Mouse (Mus musculus) urinary bladder, adult 18-20 months (tissue): ENCODE data around the gene Clybl.

Experiments used
- DNase-seq, 2 experiments: peaks; one replicate each; pipeline ENCODE4 v3.0.0; 2022; ENCODE audit warnings: low spot score in 2 of 2, mixed read lengths in 2 of 2

The Clybl gene

DNA sequence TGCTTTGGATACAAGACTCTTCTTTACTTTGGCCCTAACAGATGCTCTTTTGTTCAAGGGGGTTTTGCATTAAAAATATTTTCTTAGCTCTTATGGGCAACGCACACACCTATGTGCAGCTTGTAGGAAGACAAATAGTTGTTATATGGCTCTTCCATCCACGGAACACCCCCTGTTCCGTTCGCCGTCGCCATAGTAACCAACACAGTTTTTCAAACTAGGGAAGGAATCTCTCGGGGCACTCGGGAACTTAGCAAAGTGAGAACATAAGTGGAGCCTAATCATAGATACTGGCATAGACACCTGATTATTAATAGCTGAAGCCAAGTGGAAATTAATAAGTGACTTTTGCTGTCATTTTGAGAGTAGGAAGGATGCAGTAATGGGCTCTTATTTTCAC lies 123.6 kb downstream of the Clybl start:
- DNase-seq: no peak

DNA sequence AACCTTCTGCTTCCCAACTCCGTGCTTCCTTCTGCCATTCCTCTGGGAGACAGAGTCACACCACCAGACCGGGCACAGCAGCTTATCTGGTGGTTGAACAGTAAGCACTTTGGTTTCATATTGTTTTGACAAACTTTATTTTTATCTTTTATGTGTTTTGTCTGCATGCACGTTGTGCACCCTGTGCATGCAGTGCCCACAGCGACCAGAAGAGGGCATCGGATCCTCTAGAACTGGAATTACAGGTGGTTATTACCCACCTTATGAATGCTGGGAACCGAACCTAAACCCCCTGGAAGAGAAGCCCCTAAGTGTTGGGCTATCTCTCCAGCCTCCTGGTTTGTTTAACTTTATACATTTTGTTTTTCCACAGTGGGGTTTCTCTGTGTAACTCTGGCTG lies 130.9 kb downstream of the Clybl start:
- no peak for DNase-seq

DNA sequence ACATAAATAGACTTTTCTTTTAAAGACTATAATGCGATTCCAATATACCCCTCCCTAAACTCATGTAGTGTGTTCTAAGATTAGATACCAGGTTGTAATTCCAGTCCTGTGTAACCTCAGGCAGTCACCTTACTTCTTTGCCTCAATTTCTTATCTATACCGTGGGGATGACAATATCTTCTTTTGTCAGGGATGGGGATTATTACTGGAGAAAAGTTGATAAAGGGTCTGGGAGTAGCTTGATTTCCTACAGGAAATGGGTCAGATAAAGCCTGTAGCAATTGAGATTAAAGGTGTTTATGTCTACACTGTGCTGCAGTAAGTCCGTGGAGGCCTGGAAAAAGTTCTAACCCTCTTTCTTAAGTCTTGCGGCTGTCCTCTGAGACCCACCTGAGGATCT lies 131.8 kb downstream of the Clybl start:
- no peak for DNase-seq

DNA sequence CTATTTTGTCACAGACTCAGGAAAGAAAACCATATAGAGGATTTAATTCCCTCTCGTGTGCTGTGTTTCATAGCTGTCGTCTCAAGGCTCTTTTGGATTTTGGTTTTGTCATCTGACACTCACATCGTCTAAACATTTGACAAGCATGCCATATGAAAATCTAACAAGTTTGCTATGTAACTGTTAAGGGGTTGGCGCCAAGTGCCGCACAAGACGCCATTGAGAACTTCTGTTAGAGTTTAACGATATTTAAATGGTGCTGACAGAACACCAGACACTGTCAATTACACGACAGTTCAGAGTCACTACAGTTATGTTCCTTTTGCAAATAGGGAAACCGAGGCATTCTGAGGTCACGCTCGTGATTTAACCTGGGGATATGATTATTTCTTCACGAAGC lies 134.2 kb downstream of the Clybl start:
- no peak for DNase-seq

DNA sequence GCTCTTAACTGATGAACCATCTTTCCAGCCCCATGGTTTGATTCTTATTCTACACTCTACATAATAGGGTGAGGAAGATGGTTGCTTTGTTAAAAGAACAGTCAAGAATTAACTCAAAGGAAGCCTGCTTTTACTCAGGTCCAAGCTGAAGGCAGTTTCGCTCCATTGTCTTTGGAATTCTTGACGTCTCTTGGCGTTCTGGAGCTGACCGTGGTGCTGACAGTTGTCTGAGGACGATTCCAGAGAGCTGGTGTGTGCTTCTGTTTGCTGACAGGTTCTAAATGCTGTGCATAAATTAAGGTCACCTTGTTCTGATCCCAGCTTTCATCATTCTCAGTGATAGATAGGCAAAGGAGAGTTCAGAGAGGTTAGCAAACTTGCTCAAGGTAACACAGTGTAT lies 140.6 kb downstream of the Clybl start:
- DNase-seq: no peak

DNA sequence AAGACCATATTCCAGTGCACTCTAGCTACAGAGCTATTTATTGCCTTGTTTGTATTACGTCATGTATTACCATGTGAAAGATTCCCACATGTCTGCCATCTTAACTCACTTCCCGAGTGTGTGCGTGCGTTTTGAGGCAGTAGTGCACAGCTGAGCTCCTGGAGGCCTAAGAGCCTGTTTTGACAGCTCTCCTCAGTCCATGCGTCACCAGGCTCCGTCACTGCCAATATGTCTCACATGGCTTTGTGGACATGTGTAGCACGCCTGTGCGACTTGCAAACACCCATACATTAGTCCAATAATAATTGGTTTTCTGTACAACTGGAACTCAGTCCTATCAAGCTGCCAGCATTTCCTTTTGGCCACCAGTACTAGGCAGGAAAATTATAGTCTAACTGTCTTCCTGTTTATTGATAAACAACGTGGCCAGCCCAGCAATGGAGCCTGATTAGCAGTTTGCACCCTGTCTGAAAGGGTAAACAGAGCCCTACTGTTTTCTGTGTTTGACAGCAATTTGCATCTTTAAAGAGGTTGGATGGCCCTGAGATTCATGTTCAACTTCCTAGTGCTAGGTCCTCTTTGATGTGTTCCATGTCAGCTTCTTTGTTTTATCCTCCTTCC lies 142.4 kb downstream of the Clybl start:
- no peak for DNase-seq

DNA sequence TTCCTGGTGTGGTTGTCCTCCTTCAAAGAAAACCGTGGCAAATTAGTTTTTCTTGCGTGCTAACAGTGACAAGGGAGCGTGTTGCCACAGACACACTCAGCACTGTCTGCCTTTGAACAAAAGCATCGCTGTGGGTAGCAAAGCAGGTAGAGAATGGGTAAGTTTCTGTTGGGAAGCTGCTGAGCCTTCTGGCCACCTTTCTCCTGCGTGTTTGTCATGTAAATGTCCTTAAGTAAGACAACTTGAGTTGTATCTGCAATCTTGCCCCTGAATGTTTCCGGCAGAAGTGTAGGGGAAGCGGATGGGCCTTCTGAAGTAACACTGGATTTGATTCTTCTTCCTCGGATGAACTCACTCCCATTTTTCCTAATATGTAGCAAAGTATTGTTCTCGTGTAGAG lies 148.6 kb downstream of the Clybl start:
- no peak for DNase-seq

DNA sequence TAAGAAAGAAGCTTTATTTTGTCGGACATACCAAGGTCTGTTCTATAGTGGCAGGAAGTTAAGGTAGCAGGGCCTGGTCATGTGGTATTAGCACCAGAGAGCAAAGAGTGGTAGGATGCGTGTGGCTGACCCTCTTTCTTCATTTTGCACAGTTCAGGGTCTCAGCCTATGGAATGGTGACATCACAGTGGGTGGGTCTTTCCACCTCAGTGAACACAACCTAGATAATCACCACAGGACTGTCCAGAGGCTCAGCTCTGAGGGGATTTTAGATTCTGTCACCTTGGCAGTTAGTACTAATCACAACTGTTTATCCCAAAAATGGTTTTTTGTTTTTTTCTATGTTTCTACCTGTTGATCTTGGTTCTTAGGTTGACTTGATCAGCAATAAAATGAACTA lies 149.2 kb downstream of the Clybl start:
- no peak for DNase-seq

DNA sequence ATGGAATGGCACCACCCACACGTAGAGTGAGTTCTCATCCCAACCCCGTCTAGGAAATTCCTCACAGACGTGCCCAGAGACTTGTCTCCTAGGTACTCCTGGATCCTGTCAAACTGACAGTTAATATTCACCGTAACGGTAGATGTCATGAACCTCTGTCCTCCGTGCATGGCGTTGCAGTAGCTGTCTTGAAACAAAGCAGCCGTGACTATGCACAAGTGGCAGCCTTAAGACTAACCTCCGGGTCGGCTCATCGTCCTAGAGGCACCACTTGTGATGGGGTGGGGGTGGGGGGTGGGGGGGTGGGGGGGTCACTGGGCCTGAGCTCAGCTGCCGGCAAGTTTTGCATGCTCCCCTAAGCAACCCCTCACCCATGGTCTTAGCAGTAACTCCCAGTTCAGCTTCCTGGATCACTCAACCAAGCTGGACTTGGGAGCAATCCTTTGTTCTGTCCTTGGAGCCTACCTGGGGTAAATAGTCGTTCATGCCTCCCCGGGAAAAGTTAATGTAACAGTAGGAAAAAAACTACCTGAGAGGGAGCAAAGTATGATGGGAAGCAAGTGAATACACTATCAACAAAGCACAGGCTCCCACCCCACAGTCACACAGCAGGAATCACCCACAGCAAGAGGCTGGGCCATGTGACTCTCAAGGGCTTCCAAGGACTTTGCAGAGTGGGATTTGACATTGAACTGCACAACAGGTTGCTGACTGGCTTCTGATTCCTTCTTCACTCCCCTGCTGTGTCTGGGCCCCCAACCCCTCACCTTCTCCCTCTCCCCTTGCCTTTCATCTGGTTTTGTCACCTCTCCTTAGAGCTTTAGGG lies 150.3 kb downstream of the Clybl start:
- no peak for DNase-seq

DNA sequence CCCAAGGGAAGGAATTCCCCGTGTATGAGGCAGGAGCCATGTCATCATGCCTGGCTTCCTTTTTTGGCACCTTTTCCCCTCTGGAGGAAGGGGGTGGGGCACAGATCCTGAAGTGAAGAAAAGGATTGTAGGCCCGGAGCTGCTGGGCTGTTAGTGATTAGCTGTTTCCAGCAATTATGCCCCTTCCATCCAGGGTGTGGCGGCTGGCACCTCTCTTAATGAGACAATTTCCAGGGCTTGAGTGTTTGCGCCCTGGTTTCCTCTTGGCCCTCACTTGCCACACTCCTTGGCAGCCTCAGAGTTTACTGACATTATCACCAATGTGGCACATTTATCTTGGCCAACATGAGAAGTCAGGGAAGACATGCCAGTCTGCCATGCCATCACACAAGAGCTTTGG lies 155.5 kb downstream of the Clybl start:
- DNase-seq: no peak

DNA sequence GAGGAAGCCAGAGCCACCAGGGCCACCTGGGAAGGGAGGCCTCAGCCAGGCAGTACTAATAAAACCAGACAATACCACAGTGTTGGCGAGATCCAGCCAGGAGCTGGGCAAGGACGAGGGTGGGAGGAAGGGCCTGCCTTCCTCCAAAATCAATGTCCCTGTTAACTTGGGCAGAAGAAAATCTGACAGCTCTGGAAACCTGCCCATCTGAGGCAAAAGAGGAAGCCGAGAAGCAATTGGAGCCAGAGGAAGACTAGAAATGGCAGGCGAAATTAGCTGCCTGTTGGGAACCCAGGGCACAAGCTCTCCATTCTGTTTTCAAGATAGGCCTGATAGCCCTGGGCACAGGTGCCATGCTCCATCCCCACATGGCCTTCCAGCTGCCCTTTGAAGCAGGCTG lies 157.3 kb downstream of the Clybl start:
- DNase-seq: no peak

DNA sequence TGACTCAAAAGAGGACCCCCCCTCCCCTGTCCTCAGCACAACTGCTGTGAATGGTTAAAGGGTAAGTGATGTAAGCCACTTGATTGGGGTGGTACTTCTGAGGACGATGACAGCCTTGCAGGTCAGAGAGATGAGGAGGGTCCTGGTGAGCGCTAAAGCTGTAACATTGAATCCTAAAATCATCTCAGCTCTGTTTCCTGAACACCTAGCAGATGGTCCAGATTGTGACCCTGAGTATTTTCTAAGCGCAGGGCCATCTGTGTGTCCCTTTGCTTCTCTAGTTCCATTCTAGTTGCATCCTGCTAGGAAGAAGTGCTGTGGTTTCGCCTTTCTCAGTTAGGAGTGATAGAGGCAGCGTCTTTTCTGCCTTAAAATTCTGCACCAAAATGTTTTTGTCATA lies 158.6 kb downstream of the Clybl start:
- DNase-seq: no peak

DNA sequence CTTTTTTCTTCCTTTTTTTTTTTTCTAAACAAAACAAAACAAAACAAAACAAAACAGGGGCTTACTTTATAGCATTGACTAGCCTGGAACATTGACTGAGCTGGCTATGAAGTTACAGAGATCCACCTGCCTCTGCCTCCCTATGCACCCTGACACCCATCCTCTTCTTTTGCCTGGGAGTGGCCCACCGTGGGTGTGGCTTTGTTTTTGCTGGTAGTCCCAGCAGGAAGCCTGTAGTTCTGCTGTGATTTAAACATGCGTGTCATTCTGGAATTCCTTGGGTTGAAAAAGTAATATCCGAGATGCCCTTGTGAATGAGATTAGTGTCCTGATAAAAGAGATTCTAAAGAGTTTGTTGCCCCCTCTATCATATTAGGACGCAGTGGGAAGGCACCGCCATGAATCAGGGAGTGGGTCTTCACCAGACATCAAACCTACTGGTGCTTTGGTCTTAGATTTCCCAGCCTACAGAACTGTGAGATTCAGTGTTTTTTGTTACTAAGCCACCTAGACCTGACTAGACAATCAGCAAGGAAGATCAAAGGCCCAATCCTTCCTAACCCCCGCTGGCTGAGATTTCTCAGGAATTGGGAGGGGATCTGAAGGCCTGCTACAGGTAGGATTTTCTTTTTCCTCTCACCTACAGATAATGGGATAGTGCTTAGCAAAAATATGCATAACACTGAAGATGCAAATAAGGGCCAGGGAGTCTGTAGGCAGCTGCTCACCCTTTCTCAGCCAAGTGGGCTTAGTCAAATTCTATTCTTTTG lies 160.3 kb downstream of the Clybl start:
- DNase-seq: no peak

DNA sequence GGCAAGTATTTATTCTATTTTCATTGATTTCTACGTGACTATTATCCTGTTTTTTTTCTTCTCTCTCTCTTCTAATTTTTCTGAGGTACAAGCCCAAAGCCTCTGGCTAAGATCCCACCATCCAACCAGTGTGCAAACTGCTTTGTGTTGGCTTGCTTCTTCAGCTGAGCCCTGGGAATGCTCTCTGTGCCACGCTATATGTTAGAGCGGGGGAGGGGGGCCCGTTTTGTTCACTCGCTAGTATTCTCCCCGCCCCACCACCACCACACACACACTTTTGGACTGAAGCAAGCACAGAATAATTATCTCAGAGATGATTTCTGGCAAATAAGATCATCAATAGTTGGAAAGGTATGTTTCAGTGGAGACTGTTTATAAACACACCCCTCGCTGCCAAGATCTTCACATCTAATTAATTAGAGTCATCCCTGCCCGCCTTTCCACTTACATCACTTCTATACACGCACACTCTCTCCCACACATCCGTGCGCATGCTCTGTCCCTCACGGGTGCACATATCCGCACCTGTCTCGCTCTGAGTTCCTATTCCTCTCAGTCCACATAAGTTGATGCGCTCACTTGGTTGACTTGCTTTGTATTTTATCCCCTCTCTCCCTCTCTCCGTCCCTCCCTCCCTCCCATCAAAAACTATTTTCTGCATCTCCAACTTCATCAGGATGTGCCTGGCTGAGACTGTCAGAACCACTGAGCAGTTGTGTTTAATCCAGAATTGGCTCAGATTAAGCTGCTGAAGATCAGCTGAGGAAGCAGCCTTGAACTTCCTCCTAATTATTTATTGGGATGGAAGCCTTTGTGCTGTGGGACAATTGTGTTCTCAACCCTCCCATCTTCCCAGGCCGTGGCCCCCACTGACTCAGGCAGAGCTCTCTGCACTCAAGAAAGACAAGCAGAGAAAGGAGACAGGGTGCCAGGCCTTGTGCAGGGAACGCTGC lies 163.0 kb downstream of the Clybl start:
- no peak for DNase-seq

DNA sequence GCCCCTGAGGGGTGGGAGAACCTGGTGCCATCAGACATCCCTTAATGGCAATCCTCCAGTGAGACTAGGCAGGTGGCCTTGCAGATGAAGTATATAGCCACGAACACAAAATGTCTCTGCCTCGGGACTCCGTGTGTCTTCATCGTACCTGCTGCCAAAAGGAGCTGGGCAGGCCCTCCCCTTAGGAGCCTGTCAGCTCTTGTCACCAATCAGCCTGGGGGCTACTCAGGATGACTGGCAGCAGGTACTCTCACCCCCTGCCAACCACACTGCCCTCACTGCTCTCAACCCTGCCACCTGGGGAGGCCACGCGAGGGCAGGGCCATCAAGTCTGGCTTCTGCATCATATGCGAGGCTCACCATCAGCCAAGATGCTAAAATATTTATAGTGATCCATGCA lies 166.6 kb downstream of the Clybl start:
- no peak for DNase-seq

DNA sequence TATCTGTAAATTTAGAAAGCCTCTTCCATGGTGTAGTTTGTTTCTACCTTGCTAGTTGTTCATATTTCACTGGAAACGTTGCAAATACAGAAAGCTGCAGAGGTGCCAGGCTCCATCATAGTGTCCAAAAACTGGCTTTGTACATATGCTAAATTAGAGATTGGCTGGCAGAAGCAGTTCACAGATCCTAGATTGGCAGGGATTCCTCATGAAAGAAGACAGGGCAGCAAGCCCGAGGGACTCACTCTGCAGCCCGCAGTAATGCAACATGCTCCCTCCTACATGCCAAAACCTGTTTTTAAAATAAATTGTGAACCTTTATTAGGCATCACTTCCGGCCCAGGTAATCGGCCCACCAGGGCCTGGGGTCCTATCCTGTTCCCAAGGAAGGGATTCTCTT lies 167.8 kb downstream of the Clybl start:
- no peak for DNase-seq

DNA sequence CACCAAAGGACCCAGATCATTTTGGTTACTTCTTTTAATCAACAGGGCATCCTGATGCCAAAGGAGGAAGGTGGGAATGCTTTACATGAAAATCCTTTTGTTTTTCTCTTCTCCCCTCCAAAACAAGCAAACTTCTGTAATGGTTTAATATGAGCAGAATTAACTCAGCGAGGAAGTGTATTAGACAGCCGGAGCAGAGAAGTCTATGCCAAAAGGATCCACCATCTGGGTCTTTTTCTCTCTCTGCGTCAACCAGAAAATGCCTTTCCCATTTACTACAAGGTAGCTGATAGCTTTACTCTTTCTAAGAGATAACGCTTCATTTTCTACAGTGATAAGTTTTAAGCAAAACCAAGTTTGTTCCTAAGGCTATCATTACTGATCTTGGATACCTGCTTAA lies 168.3 kb downstream of the Clybl start:
- DNase-seq: no peak

DNA sequence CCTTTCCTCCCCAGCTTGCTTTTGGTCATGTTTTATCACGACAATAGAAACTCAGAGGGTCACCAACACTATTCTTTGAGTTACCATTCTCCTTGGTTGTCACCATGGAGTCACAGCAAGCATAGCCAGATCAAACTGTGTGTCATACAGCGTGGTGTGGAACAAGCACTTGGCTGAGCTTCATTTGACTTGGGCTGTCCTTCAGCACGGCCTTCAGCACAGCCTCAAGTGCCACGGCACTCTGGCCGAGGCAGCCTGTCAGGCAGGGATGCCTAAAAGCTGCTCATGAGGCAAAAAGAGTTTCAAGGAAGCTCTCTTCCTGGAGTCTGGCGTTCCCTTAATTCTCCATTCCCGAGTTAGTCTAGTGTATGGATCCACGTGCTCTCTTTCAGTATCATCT lies 169.3 kb downstream of the Clybl start:
- DNase-seq: no peak

DNA sequence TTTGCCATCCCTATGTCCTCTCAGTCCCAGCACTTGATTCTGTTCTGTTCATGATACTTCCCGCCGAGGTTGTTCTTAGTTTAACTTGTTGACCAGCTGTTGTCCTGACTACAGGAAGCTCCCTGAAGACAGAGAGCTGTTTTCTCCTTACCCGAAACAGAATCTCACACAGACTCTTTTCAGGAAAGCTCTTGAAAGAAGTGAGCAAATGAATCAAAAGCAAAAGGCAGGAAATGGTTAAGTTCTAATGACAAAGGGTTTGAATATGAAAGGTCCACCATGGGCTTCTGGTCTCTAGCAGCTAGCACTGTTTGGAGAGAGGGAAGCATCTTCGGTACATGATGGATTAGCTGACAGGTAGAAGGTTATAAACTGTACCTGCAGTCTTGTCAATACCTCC lies 175.8 kb downstream of the Clybl start:
- no peak for DNase-seq

DNA sequence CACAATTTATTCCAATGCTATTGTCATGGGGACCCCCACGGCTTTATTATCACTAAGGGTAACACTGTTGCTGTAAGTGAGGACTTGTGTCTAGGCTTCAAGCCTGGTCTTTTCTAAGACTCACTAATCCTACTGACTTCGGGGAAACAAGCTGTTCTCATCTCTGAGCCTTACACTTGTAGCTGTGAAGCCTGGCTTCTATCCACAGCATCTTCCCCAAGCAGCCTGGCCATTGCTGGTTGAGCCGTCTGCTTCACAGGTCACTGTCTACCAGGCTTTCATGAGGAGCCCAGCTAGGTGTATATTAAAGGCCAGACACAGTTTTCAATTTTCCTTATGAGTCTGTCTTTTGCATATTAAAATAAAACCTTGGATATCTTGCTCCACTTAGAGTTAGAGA lies 177.1 kb downstream of the Clybl start:
- no peak for DNase-seq

DNA sequence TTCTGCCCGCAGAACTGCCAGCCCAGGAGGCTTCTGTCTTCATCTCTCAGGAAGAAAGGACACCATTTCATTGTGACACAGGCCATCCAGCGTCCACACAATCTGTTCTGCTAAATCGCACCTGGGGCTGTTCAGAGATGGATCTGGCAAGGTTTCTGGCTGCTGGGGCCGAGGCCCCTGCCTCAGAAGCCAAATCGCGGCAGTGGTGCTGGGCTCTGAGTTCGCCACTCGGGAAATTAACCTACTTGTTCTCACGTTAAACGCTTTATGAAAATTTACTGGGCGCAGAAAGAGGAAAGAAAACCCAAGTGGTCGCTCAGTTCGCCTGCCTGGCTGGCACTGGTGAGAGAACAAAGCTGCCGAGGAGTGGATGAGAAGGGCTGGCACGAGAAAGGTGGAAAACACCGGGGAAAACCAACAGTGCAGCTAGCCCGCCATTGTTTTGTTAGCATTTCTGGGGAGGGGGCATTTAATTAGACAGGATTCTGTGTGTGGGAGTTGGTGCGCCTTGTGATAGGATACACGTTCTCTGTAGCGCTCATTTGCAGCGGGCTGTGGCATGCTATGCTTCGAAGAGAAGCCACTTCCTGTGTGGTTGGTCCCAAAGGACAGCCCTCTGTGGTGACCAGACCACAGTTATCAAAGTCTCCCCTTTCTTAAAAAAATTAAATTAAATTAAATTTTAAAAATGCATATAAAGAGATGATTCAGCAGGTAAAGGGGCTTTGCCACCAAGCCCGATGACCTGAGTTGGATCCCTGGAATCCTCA lies 177.8 kb downstream of the Clybl start:
- DNase-seq: no peak
